Mouse (Mus musculus) NIH3T3 (cell line): ENCODE measurements around the gene Endou.
"Not testable (repeated sequence)": the region's sequence is repeated elsewhere in the genome, so short reads cannot be mapped to it uniquely, and the experiment has no call there.

Experiments used
- DNase-seq: peaks from one replicate; pipeline ENCODE4 v3.0.0-alpha.2; 2012; ENCODE audit warnings: low read depth

The Endou gene

DNA sequence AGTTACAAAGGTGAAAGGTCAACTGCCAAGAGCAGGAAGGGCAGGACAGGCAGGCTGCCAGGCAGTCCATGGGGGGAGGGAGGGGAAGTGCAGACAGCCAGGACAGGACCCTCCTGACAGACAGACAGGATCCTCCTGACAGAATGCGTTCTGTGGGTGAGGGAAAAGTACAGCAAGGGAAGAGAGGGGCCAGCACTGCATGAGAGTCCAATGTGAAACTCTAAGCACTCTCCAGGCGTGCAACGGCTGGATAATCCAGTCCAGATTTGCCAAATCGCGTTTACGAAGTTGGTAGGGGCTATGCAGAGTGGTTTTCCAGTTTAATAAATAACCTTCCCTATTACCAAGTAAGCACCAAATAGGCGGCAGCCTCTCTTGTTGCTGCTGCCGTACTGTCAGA, 49.1 kb downstream of the Endou start:
- DNase-seq = no peak

- no peak for DNase-seq
Measured at GRCm38 (mm10) chr15:97679991-97680681, 51.0 kb downstream of the Endou start.

GRCm38 (mm10) chr15:97677341-97677740, 53.8 kb downstream of the Endou start:
- no peak for DNase-seq

DNA sequence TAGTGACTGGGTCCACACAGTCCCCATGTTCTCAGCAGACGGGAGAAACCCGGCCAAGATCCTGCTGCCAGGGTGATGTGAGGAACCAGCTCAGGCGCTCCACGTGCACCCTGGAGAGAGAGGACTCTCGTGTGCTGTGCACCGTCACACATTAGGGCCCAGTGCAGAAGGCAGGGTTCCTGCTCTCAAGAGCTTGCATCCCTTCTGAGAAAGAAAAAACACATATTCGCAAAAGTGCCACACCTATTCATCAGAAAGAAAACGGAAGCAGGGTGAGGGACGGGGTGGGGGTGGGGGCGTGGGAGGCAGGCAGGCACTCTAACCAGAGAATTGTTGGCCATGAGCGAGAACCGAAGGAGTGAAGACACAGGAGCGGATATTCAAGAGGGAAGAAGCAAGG, 55.2 kb downstream of the Endou start:
- DNase-seq = no peak

- DNase-seq = no peak
Measured at GRCm38 (mm10) chr15:97674423-97674822, 56.7 kb downstream of the Endou start.

- no peak for DNase-seq
Measured at GRCm38 (mm10) chr15:97673256-97674000, 57.7 kb downstream of the Endou start.

- no peak for DNase-seq
Measured at GRCm38 (mm10) chr15:97672211-97672765, 58.9 kb downstream of the Endou start.

DNA sequence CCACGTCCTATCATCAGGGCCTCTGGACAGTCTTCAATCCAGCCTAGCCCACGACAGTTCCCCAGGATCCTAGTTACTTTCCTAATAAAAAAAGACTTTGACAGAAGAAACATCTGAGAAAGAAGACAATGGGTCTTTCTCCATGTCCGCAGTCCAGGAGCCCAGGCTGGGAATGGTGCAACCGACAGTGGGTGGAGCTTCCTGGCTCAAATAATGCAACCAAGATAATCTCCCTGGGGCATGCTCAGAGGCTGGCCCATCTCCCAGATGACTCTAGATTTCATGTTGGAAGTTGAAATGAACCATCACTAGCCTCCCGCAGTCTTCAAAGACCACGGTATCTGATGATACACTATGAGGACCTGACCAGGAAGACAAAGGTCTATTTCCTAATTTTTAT, 60.6 kb downstream of the Endou start:
- peak; percentile 62 for DNase-seq

GRCm38 (mm10) chr15:97668158-97668877, 62.8 kb downstream of the Endou start:
- not testable (repeated sequence) for DNase-seq

GRCm38 (mm10) chr15:97667437-97667836, 63.7 kb downstream of the Endou start:
- DNase-seq = peak; percentile 89

GRCm38 (mm10) chr15:97666457-97666770, 64.7 kb downstream of the Endou start:
- DNase-seq = no peak

DNA sequence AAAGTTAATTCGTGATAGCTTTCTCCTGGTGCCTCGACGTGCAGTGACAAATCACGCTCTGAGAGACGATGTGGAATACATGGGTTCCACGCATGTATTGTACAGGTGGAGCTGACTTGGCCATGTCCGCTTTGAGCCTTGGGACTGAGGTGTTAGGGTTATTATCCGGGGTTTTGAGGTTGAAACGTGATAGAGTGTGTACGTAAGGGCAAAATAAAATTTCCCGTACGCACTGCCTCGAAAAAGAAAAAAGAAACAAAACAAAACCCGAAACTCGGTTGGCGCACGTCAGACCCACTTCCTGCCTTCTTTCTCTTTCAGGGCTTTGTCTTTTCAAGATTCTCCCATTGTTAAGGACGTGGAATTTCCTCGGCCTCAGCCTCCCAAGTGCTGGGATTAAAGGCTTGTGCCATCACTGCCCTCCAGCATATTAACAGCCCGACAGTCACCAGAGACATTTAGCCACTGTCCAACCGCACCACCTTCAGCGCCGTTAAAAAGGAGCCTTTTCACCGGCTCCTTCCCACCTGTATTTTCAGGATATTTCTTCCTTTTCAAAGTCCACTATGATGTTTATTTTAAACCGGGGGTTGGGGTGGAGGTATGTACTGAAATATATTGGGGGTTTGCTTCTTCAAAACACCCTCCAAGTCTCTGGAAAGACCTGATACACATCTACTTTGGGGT, 65.2 kb downstream of the Endou start:
- no peak for DNase-seq

GRCm38 (mm10) chr15:97664981-97665668, 66.0 kb downstream of the Endou start:
- peak; percentile 55 for DNase-seq

DNA sequence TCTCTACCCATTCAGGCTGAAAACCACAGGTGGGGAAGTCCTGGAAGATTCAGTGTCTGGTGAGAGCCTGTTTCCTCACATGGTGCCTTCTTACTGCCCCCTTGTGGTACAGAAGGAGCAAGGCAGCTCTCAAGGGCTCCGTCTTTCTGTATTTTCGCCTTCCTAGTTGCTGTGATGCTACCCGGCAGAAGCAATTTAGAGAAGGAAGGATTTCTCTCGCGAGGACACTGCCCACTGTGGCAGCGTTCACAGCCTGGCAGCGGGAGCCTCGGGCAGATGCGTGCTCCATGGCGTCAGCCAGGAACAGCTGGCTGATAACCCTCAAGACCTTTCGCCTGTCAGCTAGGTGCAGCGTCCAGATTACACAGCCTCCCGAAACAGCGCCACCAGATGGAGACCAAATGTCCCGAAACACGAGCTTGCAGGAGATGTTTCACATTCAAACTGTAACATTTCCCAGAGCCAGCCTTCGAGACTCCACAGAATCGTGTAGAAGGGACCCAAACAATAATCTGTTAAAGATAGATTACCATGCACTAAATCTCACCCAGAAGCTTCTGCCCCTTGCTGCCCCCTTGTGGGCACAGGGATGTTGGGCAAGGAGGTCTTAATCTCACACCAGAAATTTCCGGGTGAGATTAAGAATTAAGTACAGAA, 67.3 kb downstream of the Endou start:
- peak; percentile 90 for DNase-seq
